8 mouse cellular contexts compared by ENCODE assay signal in genomic region chr5:52476292-52476701, GRCm38 (mm10). TPM values are rescaled to one million over a fixed set of nuclear protein-coding genes. Genes with fewer than 3 reads are reported as not detected.
A peak's percentile ranks its signal among the peaks of the same experiment; 100 is the strongest.
DNase-seq lines count a peak whose midpoint lies in the region; ATAC-seq and TF ChIP-seq lines count a peak whose summit lies in the region.

No protein-coding gene starts in this region.

- TF ChIP-seq POLR2A in testis, adult 2 months (IDR thresholded peaks at IDR 0.05; ENCODE audit: control insufficient read depth, low read depth, low read length), result no peak

- 2% methylated on average over 23 of the region's 23 CpGs for WGBS in forebrain, postnatal 0 days
- under 1% methylated on average over 23 of the region's 23 CpGs for WGBS in liver, embryonic 16.5 days (ENCODE audit: insufficient replicate concordance)
- WGBS in neural tube, embryonic 14.5 days, result 0% methylated on average over 23 of the region's 23 CpGs

- peak; percentile 1 for DNase-seq in CD4-positive, CD25-positive, alpha-beta regulatory T cell, adult 2 months (ENCODE audit: low read depth, low spot score)
- peak; percentile 82 for DNase-seq in forebrain, postnatal 0 days
- peak; percentile 81 for DNase-seq in heart, postnatal 25 days (ENCODE audit: low spot score)
- DNase-seq in layer of hippocampus, adult 11-12 months (ENCODE audit: low spot score), result peak; percentile 81

- no peaks in the 10 kb centered on the region for H3K36me3 ChIP-seq in forebrain, postnatal 0 days (ENCODE audit: insufficient read depth)
- H3K36me3 ChIP-seq in liver, embryonic 16.5 days (ENCODE audit: control insufficient read depth, insufficient read depth), result no peaks in the 10 kb centered on the region
- no peaks in the 10 kb centered on the region for H3K36me3 ChIP-seq in neural tube, embryonic 14.5 days (ENCODE audit: control insufficient read depth, insufficient read depth, low read length)
- no peaks in the 10 kb centered on the region for H3K36me3 ChIP-seq in testis, adult 2 months (ENCODE audit: control insufficient read depth, insufficient read depth, low read length)

- H3K4me3 ChIP-seq in forebrain, postnatal 0 days (ENCODE audit: low read depth, low read length), result peak overlapping the region; percentile 47
- peak overlapping the region; percentile 38 for H3K4me3 ChIP-seq in liver, embryonic 16.5 days (ENCODE audit: low read depth, low read length)
- peak overlapping the region; percentile 35 for H3K4me3 ChIP-seq in neural tube, embryonic 14.5 days (ENCODE audit: low read depth, low read length)
- peak overlapping the region; percentile 57 for H3K4me3 ChIP-seq in testis, adult 2 months (ENCODE audit: control insufficient read depth, low read depth, low read length)

- H3K9ac ChIP-seq in forebrain, postnatal 0 days, result peak overlapping the region; percentile 57
- H3K9ac ChIP-seq in liver, embryonic 16.5 days (ENCODE audit: low read depth, low read length), result no peak overlapping the region
- peak overlapping the region; percentile 51; the same call in 1 of the 2 replicates for H3K9ac ChIP-seq in neural tube, embryonic 14.5 days (replicated peaks; ENCODE audit: low read depth, low read length)

- no peaks in the 10 kb centered on the region for H3K9me3 ChIP-seq in forebrain, postnatal 0 days (ENCODE audit: low read length)
- H3K9me3 ChIP-seq in liver, embryonic 16.5 days (replicated peaks; ENCODE audit: control insufficient read depth, low read length), result no peaks in the 10 kb centered on the region; the same call in 1 of the 2 replicates
- no peaks in the 10 kb centered on the region for H3K9me3 ChIP-seq in neural tube, embryonic 14.5 days (ENCODE audit: control insufficient read depth, low read length)

- no peak for ATAC-seq in CD4-positive, CD25-positive, alpha-beta regulatory T cell, adult 4 months
- peak; percentile 89 for ATAC-seq in forebrain, postnatal 0 days
- ATAC-seq in liver, embryonic 16.5 days (ENCODE audit: low read depth), result peak; percentile 86
- peak; percentile 79 for ATAC-seq in neural tube, embryonic 14.5 days (ENCODE audit: low read depth)

- H3K27me3 ChIP-seq in forebrain, postnatal 0 days (ENCODE audit: insufficient read depth, low read length), result no peaks in the 10 kb centered on the region
- H3K27me3 ChIP-seq in liver, embryonic 16.5 days (ENCODE audit: control insufficient read depth, insufficient read depth, low read depth, low read length), result no peaks in the 10 kb centered on the region; the same call in 1 of the 2 replicates
- no peaks in the 10 kb centered on the region for H3K27me3 ChIP-seq in neural tube, embryonic 14.5 days (ENCODE audit: control insufficient read depth, insufficient read depth, low read length)
- H3K27me3 ChIP-seq in testis, adult 2 months (ENCODE audit: control insufficient read depth, insufficient read depth, low read length), result no peaks in the 10 kb centered on the region

- H3K27ac ChIP-seq in forebrain, postnatal 0 days (ENCODE audit: low read depth, low read length), result peak overlapping the region; percentile 57; the same call in 1 of the 2 replicates
- no peak overlapping the region for H3K27ac ChIP-seq in liver, embryonic 16.5 days (ENCODE audit: low read length)
- H3K27ac ChIP-seq in neural tube, embryonic 14.5 days (ENCODE audit: low read depth, low read length), result no peak overlapping the region
- peak overlapping the region; percentile 18; the same call in 1 of the 2 replicates for H3K27ac ChIP-seq in testis, adult 2 months (ENCODE audit: control insufficient read depth, insufficient read depth, low read depth, low read length)

- intact Hi-C loops in heart, postnatal 25 days (cut with DNase I), result loop anchor here (2.0 to 10.0 kb wide), 2 partner anchors 39 to 291 kb away; no protein-coding TSS in a partner anchor

- H3K4me2 ChIP-seq in forebrain, postnatal 0 days (ENCODE audit: low read depth), result peak overlapping the region; percentile 81
- peak overlapping the region; percentile 33 for H3K4me2 ChIP-seq in liver, embryonic 16.5 days (ENCODE audit: low read depth, low read length)
- H3K4me2 ChIP-seq in neural tube, embryonic 14.5 days (ENCODE audit: low read depth, low read length), result peak overlapping the region; percentile 65

- peaks cover 18% of the 10 kb centered on the region; the same call in 1 of the 2 replicates for H3K4me1 ChIP-seq in forebrain, postnatal 0 days (ENCODE audit: insufficient read depth)
- H3K4me1 ChIP-seq in liver, embryonic 16.5 days (ENCODE audit: control insufficient read depth, low read depth, low read length), result no peaks in the 10 kb centered on the region
- H3K4me1 ChIP-seq in neural tube, embryonic 14.5 days (ENCODE audit: control insufficient read depth, insufficient read depth, low read length), result peaks cover 4% of the 10 kb centered on the region; the same call in 1 of the 2 replicates
- peaks cover 3% of the 10 kb centered on the region; the same call in 1 of the 2 replicates for H3K4me1 ChIP-seq in testis, adult 2 months (ENCODE audit: control insufficient read depth, insufficient read depth, low read length)

- TF ChIP-seq CTCF in forebrain, postnatal 0 days (IDR thresholded peaks at IDR 0.05; ENCODE audit: low read depth), result no peak
- no peak for TF ChIP-seq CTCF in testis, adult 2 months (IDR thresholded peaks at IDR 0.05; ENCODE audit: control insufficient read depth, insufficient read depth, insufficient replicate concordance, low read depth, low read length)

RNA-seq across cellular contexts. Expression of gene Ccdc149, which starts 5.0 kb away (rescaled TPM):
- not detected for polyA plus RNA-seq in CD4-positive, CD25-positive, alpha-beta regulatory T cell, adult 4 months (2017; shearing (Covaris generic))
- total RNA-seq in forebrain, postnatal 0 days (2014; rRNA removed), result 16.1 and 21.4 TPM in 2 replicates
- 13.4 and 16.0 TPM in 2 replicates for polyA plus RNA-seq in forebrain, postnatal 0 days (2015; fragmentation: Nextera tagmentation; extraction: Ambion mirVana)
- 1 to 10 TPM; 6.8 to 7.1 TPM for total RNA-seq in heart, postnatal 25 days (2021)
- polyA plus RNA-seq in liver, embryonic 16.5 days (2015; fragmentation: Nextera tagmentation; extraction: Ambion mirVana), result 0.70 and 0.86 TPM in 2 replicates
- polyA plus RNA-seq in neural tube, embryonic 14.5 days (2014; fragmentation: Nextera tagmentation; extraction: Ambion mirVana), result 11.6 and 12.3 TPM in 2 replicates
- 0.45 and 0.52 TPM in 2 replicates for polyA plus RNA-seq in testis, adult 2 months (2012; rRNA removed)

Comparison
In these comparisons a context has a peak if more than half of its experiments do, and no peak if none do; other contexts are left out.
1. DNase-seq: peak in every context shown above with its lines; median percentile 82 in forebrain, postnatal 0 days; 81 in heart, postnatal 25 days; 81 in layer of hippocampus, adult 11-12 months; 1 in CD4-positive, CD25-positive, alpha-beta regulatory T cell, adult 2 months.
2. H3K27ac ChIP-seq: peak in forebrain, postnatal 0 days (single experiment) and testis, adult 2 months (single experiment); none in liver, embryonic 16.5 days (single experiment) and neural tube, embryonic 14.5 days (single experiment).
3. Peak in every context shown above with its lines, with median percentiles within 50 percentile points of each other: H3K4me2 ChIP-seq and H3K4me3 ChIP-seq.